Mouse (Mus musculus): ENCODE results near the gene Kif9.

The Kif9 gene

GRCm38 (mm10) chr9:110476124-110477091, at the start of gene Kif9, which contains the start of gene Klhl18:
Kif9 (plus strand) TSS chr9:110476958.
Klhl18 (minus strand) TSS chr9:110476694.
- peak; percentile 96 for DNase-seq (ENCODE audit: low read depth, low spot score)

GRCm38 (mm10) chr9:110431241-110431640, 45.5 kb upstream of the Kif9 start:
- DNase-seq (ENCODE audit: low read depth, low spot score) = no peak

- DNase-seq (ENCODE audit: low read depth, low spot score) = no peak
Measured at GRCm38 (mm10) chr9:110433045-110433444, 43.7 kb upstream of the Kif9 start.

GRCm38 (mm10) chr9:110436041-110436440, 40.7 kb upstream of the Kif9 start:
- no peak for DNase-seq (ENCODE audit: low read depth, low spot score)

GRCm38 (mm10) chr9:110440049-110440448, 36.7 kb upstream of the Kif9 start:
- no peak for DNase-seq (ENCODE audit: low read depth, low spot score)

- no peak for DNase-seq (ENCODE audit: low read depth, low spot score)
Measured at GRCm38 (mm10) chr9:110440559-110440958, 36.2 kb upstream of the Kif9 start.

- DNase-seq (ENCODE audit: low read depth, low spot score) = no peak
Measured at GRCm38 (mm10) chr9:110448356-110448755, 28.4 kb upstream of the Kif9 start.

- peak; percentile 86 for DNase-seq (ENCODE audit: low read depth, low spot score)
Measured at GRCm38 (mm10) chr9:110448857-110449617, 27.7 kb upstream of the Kif9 start.

GRCm38 (mm10) chr9:110452523-110452922, 24.2 kb upstream of the Kif9 start:
- no peak for DNase-seq (ENCODE audit: low read depth, low spot score)

GRCm38 (mm10) chr9:110457926-110458325, 18.8 kb upstream of the Kif9 start:
- no peak for DNase-seq (ENCODE audit: low read depth, low spot score)

- DNase-seq (ENCODE audit: low read depth, low spot score) = no peak
Measured at GRCm38 (mm10) chr9:110459145-110459727, 17.5 kb upstream of the Kif9 start.

- DNase-seq (ENCODE audit: low read depth, low spot score) = no peak
Measured at GRCm38 (mm10) chr9:110460884-110461815, 15.6 kb upstream of the Kif9 start.

- DNase-seq (ENCODE audit: low read depth, low spot score) = no peak
Measured at GRCm38 (mm10) chr9:110462321-110462720, 14.4 kb upstream of the Kif9 start.

GRCm38 (mm10) chr9:110463983-110464591, 12.7 kb upstream of the Kif9 start:
- DNase-seq (ENCODE audit: low read depth, low spot score) = no peak

GRCm38 (mm10) chr9:110465336-110465735, 11.4 kb upstream of the Kif9 start:
- DNase-seq (ENCODE audit: low read depth, low spot score) = no peak

- no peak for DNase-seq (ENCODE audit: low read depth, low spot score)
Measured at GRCm38 (mm10) chr9:110466179-110466578, 10.6 kb upstream of the Kif9 start.

- no peak for DNase-seq (ENCODE audit: low read depth, low spot score)
Measured at GRCm38 (mm10) chr9:110477951-110478350, 1.2 kb downstream of the Kif9 start.

GRCm38 (mm10) chr9:110478639-110479038, 1.9 kb downstream of the Kif9 start:
- DNase-seq (ENCODE audit: low read depth, low spot score) = no peak

GRCm38 (mm10) chr9:110488841-110489240, 12.1 kb downstream of the Kif9 start:
- DNase-seq (ENCODE audit: low read depth, low spot score) = no peak

GRCm38 (mm10) chr9:110490913-110491312, 14.2 kb downstream of the Kif9 start:
- DNase-seq (ENCODE audit: low read depth, low spot score) = peak; percentile 8

Data from mesoderm, embryonic 11.5 days (tissue).